Comparison of ENCODE assay signal across 8 mouse cellular contexts in genomic region chr11:94992754-94993606, GRCm38 (mm10). TPM values are rescaled to one million over a fixed set of nuclear protein-coding genes. Genes with fewer than 3 reads are reported as not detected.
A peak's percentile ranks its signal among the peaks of the same experiment; 100 is the strongest.
DNase-seq lines count a peak whose midpoint lies in the region; ATAC-seq and TF ChIP-seq lines count a peak whose summit lies in the region.

No protein-coding gene starts in this region.

- H3K9me3 ChIP-seq in forebrain, embryonic 15.5 days: no peaks in the 10 kb centered on the region
- no peaks in the 10 kb centered on the region for H3K9me3 ChIP-seq in hindbrain, embryonic 16.5 days (ENCODE audit: control insufficient read depth, low read length)
- H3K9me3 ChIP-seq in liver, embryonic 12.5 days (replicated peaks): no peaks in the 10 kb centered on the region

- peak overlapping the region; percentile 95 for H3K4me3 ChIP-seq in forebrain, embryonic 15.5 days
- peak overlapping the region; percentile 68 for H3K4me3 ChIP-seq in hindbrain, embryonic 16.5 days (ENCODE audit: low read length)
- H3K4me3 ChIP-seq in liver, embryonic 12.5 days: peak overlapping the region; percentile 86
- peak overlapping the region; percentile 46 for H3K4me3 ChIP-seq in myocyte

- 1% methylated on average over 22 of the region's 22 CpGs for WGBS in forebrain, embryonic 15.5 days
- under 1% methylated on average over 22 of the region's 22 CpGs for WGBS in hindbrain, embryonic 16.5 days
- 2% methylated on average over 22 of the region's 22 CpGs for WGBS in liver, embryonic 12.5 days (ENCODE audit: insufficient replicate concordance)

- peak; percentile 35 for TF ChIP-seq POLR2A in myocyte (IDR thresholded peaks at IDR 0.05; ENCODE audit: insufficient read length, low read depth)

- H3K4me2 ChIP-seq in forebrain, embryonic 15.5 days (replicated peaks): peak overlapping the region; percentile 96
- peak overlapping the region; percentile 96 for H3K4me2 ChIP-seq in hindbrain, embryonic 16.5 days (ENCODE audit: low read length)
- peak overlapping the region; percentile 94 for H3K4me2 ChIP-seq in liver, embryonic 12.5 days
- H3K4me2 ChIP-seq in myocyte (ENCODE audit: low read depth): peak overlapping the region; percentile 99

- H3K36me3 ChIP-seq in forebrain, embryonic 15.5 days: peaks cover 17% of the 10 kb centered on the region
- peaks cover 4% of the 10 kb centered on the region; the same call in 1 of the 2 replicates for H3K36me3 ChIP-seq in hindbrain, embryonic 16.5 days (ENCODE audit: control insufficient read depth, insufficient read depth, low read length)
- peaks cover 47% of the 10 kb centered on the region for H3K36me3 ChIP-seq in liver, embryonic 12.5 days
- peaks cover 15% of the 10 kb centered on the region for H3K36me3 ChIP-seq in myocyte (ENCODE audit: control insufficient read depth, insufficient read depth)

- peak overlapping the region; percentile 97 for H3K9ac ChIP-seq in forebrain, embryonic 15.5 days (replicated peaks)
- peak overlapping the region; percentile 86 for H3K9ac ChIP-seq in hindbrain, embryonic 16.5 days (ENCODE audit: low read depth, low read length)
- peak overlapping the region; percentile 95 for H3K9ac ChIP-seq in liver, embryonic 12.5 days

- peak overlapping the region; percentile 68 for H3ac ChIP-seq in myocyte (ENCODE audit: control insufficient read depth, insufficient read length)

- H3K4me1 ChIP-seq in forebrain, embryonic 15.5 days: peaks cover 81% of the 10 kb centered on the region
- H3K4me1 ChIP-seq in hindbrain, embryonic 16.5 days (ENCODE audit: control insufficient read depth, insufficient read depth, low read depth, low read length): peaks cover 56% of the 10 kb centered on the region
- peaks cover 87% of the 10 kb centered on the region for H3K4me1 ChIP-seq in liver, embryonic 12.5 days

- no peak for ATAC-seq in forebrain, embryonic 15.5 days (replicated peaks)
- ATAC-seq in hindbrain, embryonic 16.5 days: no peak
- no peak for ATAC-seq in liver, embryonic 12.5 days

- H3K79me2 ChIP-seq in myocyte (ENCODE audit: control insufficient read depth, insufficient read depth): peaks cover 44% of the 10 kb centered on the region

- no peaks in the 10 kb centered on the region for H3K27me3 ChIP-seq in forebrain, embryonic 15.5 days
- H3K27me3 ChIP-seq in hindbrain, embryonic 16.5 days (replicated peaks; ENCODE audit: control insufficient read depth, insufficient read depth, low read length): no peaks in the 10 kb centered on the region
- no peaks in the 10 kb centered on the region for H3K27me3 ChIP-seq in liver, embryonic 12.5 days (replicated peaks)
- H3K27me3 ChIP-seq in myocyte (ENCODE audit: control insufficient read depth, insufficient read depth, insufficient read length): no peaks in the 10 kb centered on the region

- DNase-seq in layer of hippocampus, adult 9-11 months: peak; percentile 76
- DNase-seq in layer of hippocampus, adult 18-20 months (ENCODE audit: low spot score in 2 of 2): no peak
- peak; percentile 58 for DNase-seq in adrenal gland, adult 8-10 months
- DNase-seq in frontal cortex, adult 2 months (ENCODE audit: extremely low spot score in 1 of 2, low spot score in 1 of 2): no peak

- H3K27ac ChIP-seq in forebrain, embryonic 15.5 days (replicated peaks): peak overlapping the region; percentile 96; the same call in 1 of the 2 replicates
- H3K27ac ChIP-seq in hindbrain, embryonic 16.5 days (ENCODE audit: low read depth, low read length): peak overlapping the region; percentile 48
- peak overlapping the region; percentile 90 for H3K27ac ChIP-seq in liver, embryonic 12.5 days

TF ChIP-seq in myocyte, 11 proteins besides CTCF, POLR2A, EP300 and RAD21:
- no peak for TF ChIP-seq CEBPB (IDR thresholded peaks at IDR 0.05; ENCODE audit: insufficient read depth, poor library complexity, severe bottlenecking)
- peak; percentile 48 for TF ChIP-seq MAX (IDR thresholded peaks at IDR 0.05; ENCODE audit: low read depth)
- no peak for TF ChIP-seq TCF12 (IDR thresholded peaks at IDR 0.05; ENCODE audit: insufficient read depth, poor library complexity, severe bottlenecking)
- peak; percentile 2 for TF ChIP-seq USF1 (IDR thresholded peaks at IDR 0.05; ENCODE audit: low read depth)
- TF ChIP-seq TCF3 (IDR thresholded peaks at IDR 0.05; ENCODE audit: insufficient read length, low read depth): no peak
- no peak for TF ChIP-seq SRF (IDR thresholded peaks at IDR 0.05; ENCODE audit: control insufficient read depth, insufficient read length, low read depth)
- peak in 1 of 3 experiments; percentile 32 for TF ChIP-seq MYOD1 (IDR thresholded peaks at IDR 0.05; ENCODE audit: control insufficient read depth in 1 of 3, insufficient read length in 2 of 3, low read depth in 2 of 3)
- peak in 1 of 3 experiments; percentile 46 for TF ChIP-seq MYOG (IDR thresholded peaks at IDR 0.05; ENCODE audit: control insufficient read depth in 1 of 3, insufficient read depth in 1 of 3, insufficient read length in 2 of 3, low read depth in 2 of 3)
- TF ChIP-seq POLR2AphosphoS2 (IDR thresholded peaks at IDR 0.05; ENCODE audit: insufficient read length, low read depth): peak; percentile 54
- no peak for TF ChIP-seq REST (IDR thresholded peaks at IDR 0.05; ENCODE audit: insufficient read depth, insufficient read length)
- TF ChIP-seq E2F4 (IDR thresholded peaks at IDR 0.05; ENCODE audit: insufficient read depth): no peak
TF ChIP-seq in myocyte: peak in this region for 5.

RNA-seq across cellular contexts. Expression of gene Ppp1r9b, which starts 2.1 kb away (rescaled TPM):
- 1,000 to 10,000 TPM in 1 of 2 experiments, 100 to 1,000 TPM in 1; 993 to 1,036 TPM for total RNA-seq in layer of hippocampus, adult 18-20 months (2021)
- 100 to 1,000 TPM; 116 to 149 (median 131) TPM for total RNA-seq in adrenal gland, adult 8-10 months (2022)
- 23.0 and 23.9 TPM in 2 replicates for polyA plus RNA-seq in forebrain, embryonic 15.5 days (2015; fragmentation: Nextera tagmentation; extraction: Ambion mirVana)
- polyA plus RNA-seq in hindbrain, embryonic 16.5 days (2015; fragmentation: Nextera tagmentation; extraction: Ambion mirVana): 17.8 and 18.8 TPM in 2 replicates
- 13.4 and 14.1 TPM in 2 replicates for polyA plus RNA-seq in liver, embryonic 12.5 days (2016; fragmentation: Nextera tagmentation; extraction: Ambion mirVana)
- 42.4 TPM for polyA plus RNA-seq in myocyte (2012; fragmentation: generic; extraction: Trizol)
- polyA plus RNA-seq in frontal cortex, adult 2 months (2012; rRNA removed): 296 and 312 TPM in 2 replicates

RNA-seq across cellular contexts. Expression of gene Samd14, which starts 16.7 kb away (rescaled TPM):
- total RNA-seq in layer of hippocampus, adult 18-20 months (2021): 10 to 100 TPM; 38.2 to 42.8 TPM
- total RNA-seq in adrenal gland, adult 8-10 months (2022): 1 to 10 TPM; 3.9 to 9.1 (median 5.6) TPM
- polyA plus RNA-seq in forebrain, embryonic 15.5 days (2015; fragmentation: Nextera tagmentation; extraction: Ambion mirVana): 120 and 123 TPM in 2 replicates
- polyA plus RNA-seq in hindbrain, embryonic 16.5 days (2015; fragmentation: Nextera tagmentation; extraction: Ambion mirVana): 160 and 181 TPM in 2 replicates
- polyA plus RNA-seq in liver, embryonic 12.5 days (2016; fragmentation: Nextera tagmentation; extraction: Ambion mirVana): 53.8 and 56.7 TPM in 2 replicates
- polyA plus RNA-seq in myocyte (2012; fragmentation: generic; extraction: Trizol): 14.4 TPM
- polyA plus RNA-seq in frontal cortex, adult 2 months (2012; rRNA removed): 27.5 and 28.1 TPM in 2 replicates

RNA-seq across cellular contexts. Expression of gene Sgca, which starts 16.9 kb away (rescaled TPM):
- under 1 TPM in 1 of 2 experiments, not detected in 1; 0.27 TPM for total RNA-seq in layer of hippocampus, adult 18-20 months (2021)
- total RNA-seq in adrenal gland, adult 8-10 months (2022): not detected
- not detected in 2 replicates for polyA plus RNA-seq in forebrain, embryonic 15.5 days (2015; fragmentation: Nextera tagmentation; extraction: Ambion mirVana)
- polyA plus RNA-seq in hindbrain, embryonic 16.5 days (2015; fragmentation: Nextera tagmentation; extraction: Ambion mirVana): 0.24 and 1.3 TPM in 2 replicates
- polyA plus RNA-seq in liver, embryonic 12.5 days (2016; fragmentation: Nextera tagmentation; extraction: Ambion mirVana): 0.17 TPM in 1 of 2 replicates, not detected in the other
- polyA plus RNA-seq in myocyte (2012; fragmentation: generic; extraction: Trizol): 303 TPM
- 1.1 and 1.4 TPM in 2 replicates for polyA plus RNA-seq in frontal cortex, adult 2 months (2012; rRNA removed)

RNA-seq across cellular contexts. Expression of gene Hils1, which starts 25.6 kb away (rescaled TPM):
- total RNA-seq in layer of hippocampus, adult 18-20 months (2021): not detected
- not detected for total RNA-seq in adrenal gland, adult 8-10 months (2022)
- polyA plus RNA-seq in forebrain, embryonic 15.5 days (2015; fragmentation: Nextera tagmentation; extraction: Ambion mirVana): not detected in 2 replicates
- polyA plus RNA-seq in hindbrain, embryonic 16.5 days (2015; fragmentation: Nextera tagmentation; extraction: Ambion mirVana): not detected in 2 replicates
- polyA plus RNA-seq in liver, embryonic 12.5 days (2016; fragmentation: Nextera tagmentation; extraction: Ambion mirVana): not detected in 2 replicates
- polyA plus RNA-seq in myocyte (2012; fragmentation: generic; extraction: Trizol): 0.37 TPM
- polyA plus RNA-seq in frontal cortex, adult 2 months (2012; rRNA removed): not detected in 2 replicates

RNA-seq across cellular contexts. Expression of gene Pdk2, which starts 48.2 kb away (rescaled TPM):
- 100 to 1,000 TPM; 137 to 142 TPM for total RNA-seq in layer of hippocampus, adult 18-20 months (2021)
- 10 to 100 TPM; 60.9 to 90.5 (median 76.0) TPM for total RNA-seq in adrenal gland, adult 8-10 months (2022)
- polyA plus RNA-seq in forebrain, embryonic 15.5 days (2015; fragmentation: Nextera tagmentation; extraction: Ambion mirVana): 26.4 and 27.3 TPM in 2 replicates
- polyA plus RNA-seq in hindbrain, embryonic 16.5 days (2015; fragmentation: Nextera tagmentation; extraction: Ambion mirVana): 34.6 and 42.1 TPM in 2 replicates
- polyA plus RNA-seq in liver, embryonic 12.5 days (2016; fragmentation: Nextera tagmentation; extraction: Ambion mirVana): 10.0 and 11.0 TPM in 2 replicates
- polyA plus RNA-seq in myocyte (2012; fragmentation: generic; extraction: Trizol): 33.3 TPM
- polyA plus RNA-seq in frontal cortex, adult 2 months (2012; rRNA removed): 88.7 and 97.3 TPM in 2 replicates

Comparison
In these comparisons a context has a peak if more than half of its experiments do, and no peak if none do; other contexts are left out.
1. DNase-seq: peak in layer of hippocampus, adult 9-11 months (single experiment) and adrenal gland, adult 8-10 months (single experiment); none in layer of hippocampus, adult 18-20 months (0 of 2) and frontal cortex, adult 2 months (0 of 2).
2. RNA of gene Sgca, which starts 16.9 kb away (polyA plus RNA-seq): 303 TPM in myocyte (single experiment); 1.1 to 1.4 TPM in frontal cortex, adult 2 months, 0.24 to 1.3 TPM in hindbrain, embryonic 16.5 days, 0.17 TPM in liver, embryonic 12.5 days and not detected in forebrain, embryonic 15.5 days; every median in the first group is over 100 times any median in the second.
3. Peak in every context shown above with its lines, with median percentiles within 50 percentile points of each other: H3K27ac ChIP-seq, H3K4me2 ChIP-seq, H3K4me3 ChIP-seq and H3K9ac ChIP-seq.